Mouse (Mus musculus): Measurements from ENCODE around the gene Zfp36l1. TPM values are rescaled to one million over a fixed set of nuclear protein-coding genes. Genes with fewer than 3 reads are reported as not detected.

Zfp36l1 gene
- total RNA-seq (2021), result 10 to 100 TPM; 32.1 to 39.1 TPM

DNA sequence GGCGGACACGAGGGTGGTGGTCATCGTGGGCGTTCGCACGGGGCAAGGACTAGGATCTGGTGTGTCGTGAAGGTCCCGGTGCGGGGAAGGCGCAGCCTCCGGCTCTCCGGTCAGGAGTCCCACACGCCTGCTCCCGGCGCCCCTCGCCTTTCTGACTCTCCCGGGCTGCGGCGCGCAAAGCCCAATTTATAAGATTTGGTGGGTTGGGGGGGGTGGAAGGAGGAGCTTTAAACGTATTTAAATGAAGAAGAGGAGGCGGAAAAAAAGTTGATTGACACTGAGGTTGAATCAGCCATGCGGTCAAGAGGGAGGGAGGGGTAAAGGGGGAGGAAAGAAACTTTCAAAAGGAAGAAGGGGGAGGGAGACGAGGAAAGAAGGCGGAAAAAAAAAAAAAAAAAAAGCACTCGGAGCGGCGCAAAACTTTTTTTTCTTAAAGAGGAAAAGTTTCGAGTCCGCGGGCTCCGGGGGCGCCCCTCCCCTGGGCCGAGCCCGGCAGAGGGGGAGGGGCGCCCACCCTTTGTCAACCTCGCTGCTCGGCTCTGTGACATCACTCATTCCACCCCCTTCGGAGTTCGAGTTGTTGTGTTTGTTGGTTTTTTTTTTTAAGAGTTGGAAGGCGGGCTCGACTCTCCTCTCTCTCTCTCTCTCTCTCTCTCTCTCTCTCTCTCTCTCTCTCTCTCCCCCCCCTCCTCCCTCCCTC is at the start of gene Zfp36l1:
Zfp36l1 (minus strand) TSS at position 162 of the 700 bp plus-strand sequence.
- DNase-seq, result peak; percentile 64 to 73

DNA sequence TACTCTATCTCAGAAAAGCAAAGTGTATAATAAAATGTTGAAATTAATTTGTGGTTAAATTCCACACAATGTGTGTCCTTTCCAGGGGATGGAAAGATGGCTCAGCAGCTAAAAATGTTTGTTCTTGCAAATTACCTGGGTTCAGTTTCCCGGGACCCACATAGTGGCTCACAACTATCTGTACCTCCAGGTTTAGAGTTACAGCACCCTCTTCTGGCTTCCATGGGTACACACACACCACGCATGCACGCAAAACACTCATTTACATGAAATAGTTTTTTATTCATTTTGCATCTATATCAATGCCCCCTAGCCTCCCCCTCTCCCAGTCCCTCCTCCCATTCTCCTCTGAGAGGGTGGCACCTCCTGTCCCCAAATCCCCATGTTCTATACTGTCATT is 49.6 kb upstream of the Zfp36l1 start:
- DNase-seq, result no peak

DNA sequence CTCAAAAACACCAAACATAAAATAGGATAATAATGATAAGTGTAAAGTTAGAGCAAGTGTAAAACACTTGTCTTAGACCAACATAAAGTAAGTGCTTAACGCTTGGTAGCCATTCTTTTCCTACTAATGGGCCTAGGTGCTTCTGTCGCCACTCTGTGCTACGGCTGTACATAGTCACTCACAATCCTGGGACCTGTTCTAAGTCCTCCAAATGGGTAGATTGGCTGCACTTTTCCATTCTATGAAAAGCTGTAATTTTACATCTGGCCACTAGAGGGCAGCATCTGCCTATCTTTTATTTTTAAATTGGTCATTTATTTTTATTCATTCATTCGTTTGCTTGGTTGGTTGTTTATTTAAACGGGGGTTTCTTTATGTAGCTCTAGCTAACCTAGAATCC is 44.9 kb upstream of the Zfp36l1 start:
- no peak for DNase-seq

DNA sequence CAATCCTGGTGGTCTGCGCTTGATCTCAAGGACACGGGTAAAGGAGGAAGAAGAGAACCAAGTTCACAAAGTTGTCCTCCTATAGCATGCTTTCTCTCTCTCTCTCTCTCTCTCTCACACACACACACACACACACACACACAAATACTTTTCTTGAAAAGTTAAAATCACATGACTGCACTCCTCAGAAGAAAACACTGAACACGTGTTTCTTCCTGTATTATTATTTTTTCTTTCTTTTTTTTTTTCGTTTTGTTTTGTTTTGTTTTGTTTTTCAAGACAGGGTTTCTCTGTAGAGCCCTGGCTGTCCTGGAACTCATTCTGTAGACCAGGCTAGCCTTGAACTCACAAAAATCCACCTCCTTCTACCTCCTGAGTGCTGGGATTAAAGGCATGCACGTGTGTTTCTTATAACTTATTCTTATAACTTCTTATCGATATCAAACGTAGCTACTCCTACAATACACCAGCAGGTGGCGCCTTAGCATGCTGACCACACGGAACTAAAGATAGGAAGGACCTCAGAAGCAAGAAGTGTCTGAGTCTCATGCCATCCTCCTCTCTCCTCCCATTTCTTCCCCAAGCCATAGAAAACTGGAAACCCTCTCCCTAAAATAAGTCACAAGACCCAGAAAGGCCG is 41.0 kb upstream of the Zfp36l1 start:
- no peak for DNase-seq

DNA sequence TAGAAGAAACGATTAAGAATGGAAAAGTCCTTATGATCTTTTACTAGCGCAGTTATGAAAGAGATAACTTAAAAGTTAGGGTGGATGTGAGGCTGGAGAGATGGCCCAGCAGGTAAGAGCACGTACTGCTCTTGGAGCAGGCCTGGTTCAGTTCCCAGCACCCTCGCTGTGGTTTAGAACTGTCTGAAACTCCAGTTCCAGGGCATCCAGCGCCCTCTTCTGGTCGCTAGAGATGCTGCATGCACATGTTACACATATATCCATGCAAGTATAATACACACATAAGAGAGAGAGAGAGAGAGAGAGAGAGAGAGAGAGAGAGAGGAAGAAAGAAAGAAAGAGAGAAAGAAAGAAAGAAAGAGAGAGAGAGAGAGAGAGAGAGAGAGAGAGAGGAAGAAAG is 40.3 kb upstream of the Zfp36l1 start:
- DNase-seq, result no peak

DNA sequence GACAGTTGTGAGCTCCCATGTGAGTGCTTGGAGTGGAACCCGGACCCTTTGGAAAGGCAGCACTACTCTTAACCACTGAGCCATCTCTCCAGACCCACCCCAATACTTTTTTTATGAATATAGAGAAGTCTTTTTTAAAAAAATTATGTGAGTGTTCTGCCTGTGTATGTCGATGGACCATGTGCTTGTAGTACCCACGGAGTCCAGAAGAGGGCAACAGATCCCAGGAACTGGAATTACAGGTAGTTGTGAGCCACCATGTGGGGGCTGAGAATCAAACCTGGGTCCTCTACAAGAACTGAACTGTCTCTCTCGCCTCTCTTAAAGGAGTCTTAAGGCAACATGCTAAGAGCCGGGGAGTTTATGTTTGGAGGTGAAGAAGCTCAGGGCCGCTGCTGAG is 39.0 kb upstream of the Zfp36l1 start:
- no peak for DNase-seq

DNA sequence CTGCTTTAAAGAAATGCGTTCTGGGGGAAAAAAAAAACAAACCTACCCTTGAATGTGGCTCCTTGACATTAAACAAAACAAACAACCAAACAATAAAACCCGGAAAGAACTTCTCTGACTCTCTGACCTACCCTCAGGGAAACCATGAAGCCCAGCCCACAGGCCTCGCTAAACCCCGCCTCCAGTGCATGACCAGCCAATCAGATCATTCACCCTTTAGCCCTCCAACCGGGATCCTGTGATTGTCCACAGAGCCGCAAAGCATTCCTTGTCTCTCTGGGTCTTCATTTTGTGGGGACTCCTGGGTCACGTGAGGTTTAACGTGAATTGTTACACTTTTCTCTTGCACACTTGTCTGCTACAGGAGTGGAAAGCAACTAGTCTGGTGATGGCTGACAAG is 37.8 kb upstream of the Zfp36l1 start:
- DNase-seq, result no peak

DNA sequence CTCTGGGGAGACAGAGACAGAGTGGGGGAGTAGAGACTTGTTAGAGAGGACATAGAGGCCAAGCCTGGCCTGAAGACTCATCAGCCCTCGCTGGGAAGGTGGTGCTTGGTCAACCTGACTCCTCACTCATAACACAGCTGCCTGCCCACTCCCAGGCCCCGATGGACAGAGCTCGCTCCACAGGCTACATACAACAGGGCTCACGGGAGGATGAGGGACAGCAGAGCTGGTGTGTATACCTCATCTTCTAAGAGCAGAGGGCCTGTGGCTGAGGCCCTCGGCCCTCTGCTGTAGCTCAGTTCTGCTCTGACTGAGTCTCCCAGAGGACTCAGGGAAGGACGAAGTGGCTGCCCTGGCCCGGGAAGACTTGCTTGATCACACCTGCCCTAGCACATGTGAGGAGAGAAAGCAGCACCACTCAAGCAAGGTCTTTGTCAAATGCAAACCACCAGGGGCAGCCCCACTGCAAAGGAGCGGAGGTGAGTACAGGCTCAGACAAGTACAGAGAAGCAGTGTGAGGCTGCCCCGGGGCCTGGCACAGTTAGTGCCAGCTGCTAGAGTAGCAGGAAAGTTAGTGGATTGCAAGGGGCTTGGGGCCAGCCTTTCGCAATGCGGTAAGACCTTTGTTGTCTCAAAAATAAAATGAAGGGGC is 34.9 kb upstream of the Zfp36l1 start:
- DNase-seq, result no peak

DNA sequence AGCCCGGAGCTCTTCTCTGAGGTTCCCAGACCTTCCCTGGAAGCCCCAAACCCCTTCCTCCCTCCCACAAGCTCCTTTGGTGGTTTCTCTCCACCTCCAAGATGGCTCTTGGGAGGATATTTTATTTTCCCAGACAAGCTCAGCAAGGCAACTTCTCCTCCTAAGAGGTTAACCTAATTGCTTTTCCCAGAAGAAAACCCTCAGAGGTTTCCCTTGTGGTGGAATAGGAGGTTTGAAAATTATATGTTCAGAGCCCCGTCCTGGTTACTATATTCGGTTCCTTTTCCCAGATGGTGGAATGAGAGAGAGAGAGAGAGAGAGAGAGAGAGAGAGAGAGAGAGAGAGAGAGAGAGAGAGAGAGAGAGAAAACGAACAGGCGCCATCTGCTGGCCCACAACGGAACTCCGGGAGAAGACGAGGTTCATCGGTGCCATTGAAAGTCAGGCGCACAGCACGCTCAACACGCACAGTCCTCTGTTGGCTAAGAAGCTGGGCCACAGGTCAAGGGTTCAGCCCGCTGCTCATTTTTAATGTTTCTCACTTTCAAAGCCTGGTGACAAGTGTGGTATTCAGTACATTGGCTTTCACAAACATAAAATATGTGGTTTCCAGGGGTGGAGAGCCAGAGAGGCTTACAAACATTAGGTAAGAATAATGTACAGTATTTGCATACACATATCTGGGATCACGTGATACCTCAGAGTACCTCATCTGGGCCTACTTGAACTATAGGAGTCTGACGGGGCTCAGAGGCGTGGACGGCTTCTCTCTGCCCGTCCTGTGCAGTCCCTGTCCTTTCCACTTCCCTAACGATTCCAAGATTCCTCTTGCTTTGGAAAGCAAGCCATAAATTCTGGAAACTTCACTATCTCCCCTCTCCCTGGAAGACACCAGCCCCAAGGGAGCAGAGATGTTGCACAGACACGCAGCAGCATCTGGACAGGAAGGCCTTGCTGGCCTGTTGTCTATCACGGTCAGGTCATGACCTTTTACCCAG is 33.7 kb upstream of the Zfp36l1 start:
- peak in 1 of 2 experiments; percentile 47 for DNase-seq

DNA sequence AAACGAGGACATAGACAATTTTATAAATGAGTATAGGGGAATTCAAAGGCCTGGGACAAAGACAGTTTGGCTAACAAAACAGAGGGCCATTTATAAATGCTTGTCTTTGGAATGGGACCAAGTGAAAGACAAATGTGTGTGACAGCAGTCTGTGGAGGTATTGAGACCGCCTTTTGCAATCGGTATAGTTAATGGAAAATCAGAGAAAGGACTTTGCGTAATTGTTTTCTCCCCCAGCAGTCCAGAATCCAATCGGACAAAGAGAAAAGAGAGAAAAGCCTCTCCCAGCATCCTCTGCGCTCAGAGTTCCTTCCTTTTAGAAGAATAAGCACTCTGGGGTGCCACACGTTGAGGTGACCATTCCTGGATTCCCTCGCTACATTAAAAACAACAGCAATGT is 32.6 kb upstream of the Zfp36l1 start:
- no peak for DNase-seq

DNA sequence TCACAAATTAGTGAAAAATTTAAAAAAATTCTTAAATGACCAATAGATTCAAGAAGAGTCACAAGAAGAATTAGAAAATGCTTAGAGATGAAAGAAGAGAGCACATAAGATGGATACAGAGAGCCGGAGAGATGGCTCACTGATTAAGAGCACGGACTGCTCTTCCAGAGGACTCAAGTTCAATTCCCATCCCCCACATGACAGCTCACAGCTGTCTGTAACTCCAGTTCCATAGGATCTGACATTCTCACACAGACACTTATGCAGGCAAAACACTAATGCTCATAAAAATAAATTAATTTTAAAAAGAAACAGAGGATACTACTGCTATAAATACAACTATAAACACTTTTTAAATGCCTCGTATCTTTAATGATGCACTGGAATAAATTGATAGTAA is 32.0 kb upstream of the Zfp36l1 start:
- DNase-seq, result no peak

DNA sequence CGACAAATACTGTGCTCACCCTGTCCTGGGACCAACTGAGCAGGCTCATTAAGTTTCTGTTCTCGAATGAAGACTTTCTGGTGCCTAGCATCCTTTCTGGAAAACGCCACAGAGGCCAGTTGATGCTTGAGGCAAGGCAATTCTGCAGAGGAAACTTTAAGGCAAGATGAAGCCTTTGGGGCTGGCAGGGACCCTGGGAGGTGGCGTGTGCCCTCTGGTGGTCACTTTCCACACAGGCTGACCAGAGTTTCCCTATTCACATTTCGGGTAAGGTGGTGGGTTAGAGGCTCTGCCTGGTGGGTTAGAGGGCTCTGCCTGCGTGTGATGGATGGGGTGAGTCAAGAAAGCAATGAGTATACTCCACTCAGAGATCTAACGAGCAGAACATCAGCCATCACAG is 28.7 kb upstream of the Zfp36l1 start:
- DNase-seq, result peak in 1 of 2 experiments; percentile 41

DNA sequence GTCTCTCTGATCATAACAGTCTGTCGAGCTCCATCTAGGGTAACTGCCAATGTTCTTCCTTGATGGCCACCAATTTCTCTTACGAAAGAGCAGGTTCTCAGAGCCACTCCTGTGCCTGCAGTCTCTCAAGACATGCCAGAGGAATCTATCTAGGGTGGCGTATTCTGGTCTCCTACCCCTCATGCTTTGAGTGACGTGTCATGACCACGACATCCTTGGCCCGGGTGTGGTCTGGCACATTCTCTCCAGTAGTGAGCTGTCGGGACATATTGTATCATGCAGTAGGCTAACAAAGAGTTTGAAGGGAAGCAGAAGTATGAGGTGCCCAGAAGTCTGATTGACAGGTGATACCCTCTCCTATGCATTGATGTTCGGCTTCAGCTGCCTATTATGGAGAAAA is 28.2 kb upstream of the Zfp36l1 start:
- no peak for DNase-seq

DNA sequence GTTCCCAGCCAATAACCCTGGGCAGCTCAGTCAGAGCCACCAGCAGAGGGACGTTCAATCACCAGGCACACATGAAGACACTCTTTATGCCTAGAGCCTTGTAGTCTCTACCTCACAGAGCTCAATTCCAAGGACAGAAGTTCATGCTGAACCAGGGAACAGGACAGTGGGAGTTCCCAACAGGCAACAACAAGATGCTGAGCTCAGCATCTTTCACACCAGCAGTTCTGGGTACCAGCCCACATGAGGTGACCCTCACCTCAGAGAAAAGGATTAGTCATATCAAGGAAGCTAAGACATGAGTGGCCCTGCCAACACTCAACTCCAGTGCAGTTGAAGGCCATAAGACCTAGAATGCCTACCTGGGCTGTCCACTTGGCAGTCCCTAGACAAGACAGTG is 24.9 kb upstream of the Zfp36l1 start:
- no peak for DNase-seq

DNA sequence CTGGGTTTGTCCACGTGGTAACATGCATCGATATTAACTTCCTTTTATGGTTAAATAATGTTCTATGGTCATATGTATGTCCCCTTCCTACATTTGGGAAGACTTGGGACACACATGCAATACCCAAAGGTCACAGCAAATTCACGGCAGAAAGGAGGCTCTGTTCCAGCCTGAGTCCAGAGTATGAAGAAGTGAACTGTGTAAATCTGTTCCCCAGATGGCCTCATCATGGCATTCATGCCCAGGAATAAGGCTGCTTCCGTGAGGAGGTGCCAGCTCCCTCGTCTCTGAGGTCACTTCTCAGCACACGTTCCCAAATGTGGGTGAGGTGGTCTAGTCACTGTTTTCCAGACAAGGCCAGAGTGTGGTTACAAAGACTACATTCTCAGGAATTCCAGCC is 24.4 kb upstream of the Zfp36l1 start:
- no peak for DNase-seq

DNA sequence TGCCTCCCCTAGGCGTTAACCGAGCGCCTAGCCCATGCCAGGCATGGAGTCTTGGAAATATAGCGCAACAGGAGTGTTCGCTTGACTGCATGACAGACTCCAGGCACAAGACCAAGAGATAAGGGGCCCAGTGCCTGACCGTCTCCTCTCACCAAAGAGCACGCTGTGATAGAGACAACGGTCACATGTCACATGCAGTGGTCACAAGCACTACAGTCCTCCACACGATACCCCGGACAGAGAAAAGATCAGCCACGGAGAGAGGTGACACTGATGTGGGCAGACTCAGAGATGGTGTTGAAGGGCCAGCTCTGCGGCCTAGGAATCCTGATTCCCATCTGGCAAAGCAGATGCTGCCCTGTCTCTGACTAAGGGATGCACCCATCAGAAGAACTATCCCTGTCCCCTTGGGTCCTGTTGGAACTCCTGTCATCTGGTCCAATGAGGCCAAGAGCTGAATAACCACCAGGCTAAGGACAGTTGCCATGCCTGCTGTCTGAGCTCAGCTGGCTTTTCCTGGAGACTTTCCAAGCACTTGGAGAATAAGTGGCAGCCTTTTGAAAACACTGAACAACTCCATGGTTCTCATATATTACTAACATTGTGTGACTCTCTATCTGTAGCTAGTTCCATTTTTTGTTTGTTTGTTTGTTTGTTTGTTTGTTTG is 23.6 kb upstream of the Zfp36l1 start:
- DNase-seq, result no peak

DNA sequence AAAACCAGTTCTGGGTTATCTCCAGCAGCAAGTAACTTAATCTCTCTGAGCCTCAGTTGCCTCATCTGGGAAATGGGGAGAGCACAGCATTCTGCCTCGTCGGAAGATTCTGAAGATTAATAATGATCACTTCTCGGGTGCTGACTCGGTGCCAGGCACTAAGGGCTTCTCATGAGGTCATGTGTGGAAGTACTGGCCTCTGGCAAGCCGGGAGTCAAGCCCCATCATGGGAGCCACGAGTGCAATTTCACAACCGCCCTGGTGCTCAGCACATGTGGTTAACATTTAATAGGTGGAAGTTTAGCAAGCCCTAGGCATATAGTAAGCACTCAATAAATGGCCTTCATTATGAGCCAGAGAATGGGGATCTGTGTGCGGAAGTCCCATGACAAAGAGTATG is 22.4 kb upstream of the Zfp36l1 start:
- no peak for DNase-seq

DNA sequence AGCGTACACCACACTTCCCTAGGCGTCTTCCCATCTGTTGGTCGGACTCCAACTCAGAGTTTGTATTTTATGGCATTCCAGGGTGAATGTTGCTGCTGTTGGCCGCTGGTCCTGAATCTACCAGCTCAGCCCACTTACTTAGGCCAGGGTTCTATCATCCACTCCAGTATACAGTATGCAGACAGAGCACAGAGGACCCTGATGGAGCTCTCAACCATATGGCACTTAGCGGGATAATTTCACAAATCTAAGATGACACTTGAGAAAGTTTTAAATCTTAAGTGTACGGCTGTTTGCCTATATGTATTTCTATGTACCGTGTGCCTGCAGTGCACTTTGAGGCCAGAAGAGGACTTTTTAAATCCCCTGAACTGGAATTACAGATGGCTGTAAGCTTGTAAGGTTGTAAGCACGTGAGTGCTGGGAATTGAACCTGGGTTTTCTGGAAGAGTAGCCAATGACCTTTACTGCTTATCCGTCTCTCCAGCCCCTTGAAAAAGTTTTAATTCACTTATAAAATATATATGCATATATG is 20.3 kb upstream of the Zfp36l1 start:
- no peak for DNase-seq

DNA sequence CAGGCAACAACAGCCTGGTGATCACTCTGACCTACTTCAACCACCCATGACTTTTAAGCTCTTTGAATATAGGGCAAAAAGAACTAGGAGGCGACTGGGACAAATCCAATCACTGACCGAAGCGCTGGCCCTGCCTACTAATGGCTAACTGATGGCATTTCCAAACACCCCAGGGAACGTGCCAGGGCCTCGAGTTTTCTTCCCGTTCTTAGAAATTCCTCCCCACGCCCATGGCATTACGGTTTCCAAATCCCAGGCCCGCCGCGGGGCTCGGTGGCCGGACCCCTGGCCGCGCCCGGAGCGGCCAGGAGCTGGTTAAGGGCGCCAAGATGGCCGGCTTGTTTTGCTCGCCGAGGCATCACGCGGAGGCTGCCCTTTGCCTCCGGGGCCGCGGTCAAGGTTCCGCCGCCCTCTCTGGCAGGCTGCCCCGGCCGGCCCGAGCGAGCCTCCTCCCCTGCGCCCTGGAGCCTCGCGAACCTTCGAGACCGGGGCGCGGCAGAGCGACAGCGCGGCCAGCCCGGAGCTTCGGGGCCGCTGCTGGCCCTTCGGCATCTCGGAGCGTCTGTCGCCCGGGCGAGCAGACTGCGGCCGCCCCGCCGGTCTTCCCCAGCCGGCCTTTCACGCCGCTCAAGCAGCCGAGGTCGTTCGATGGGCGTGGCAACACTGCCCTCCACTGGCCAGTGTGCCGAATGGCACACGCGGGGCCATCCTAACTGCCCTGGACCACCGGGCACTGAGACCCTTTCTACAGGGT is 19.6 kb upstream of the Zfp36l1 start:
- DNase-seq, result peak; percentile 75 to 76

DNA sequence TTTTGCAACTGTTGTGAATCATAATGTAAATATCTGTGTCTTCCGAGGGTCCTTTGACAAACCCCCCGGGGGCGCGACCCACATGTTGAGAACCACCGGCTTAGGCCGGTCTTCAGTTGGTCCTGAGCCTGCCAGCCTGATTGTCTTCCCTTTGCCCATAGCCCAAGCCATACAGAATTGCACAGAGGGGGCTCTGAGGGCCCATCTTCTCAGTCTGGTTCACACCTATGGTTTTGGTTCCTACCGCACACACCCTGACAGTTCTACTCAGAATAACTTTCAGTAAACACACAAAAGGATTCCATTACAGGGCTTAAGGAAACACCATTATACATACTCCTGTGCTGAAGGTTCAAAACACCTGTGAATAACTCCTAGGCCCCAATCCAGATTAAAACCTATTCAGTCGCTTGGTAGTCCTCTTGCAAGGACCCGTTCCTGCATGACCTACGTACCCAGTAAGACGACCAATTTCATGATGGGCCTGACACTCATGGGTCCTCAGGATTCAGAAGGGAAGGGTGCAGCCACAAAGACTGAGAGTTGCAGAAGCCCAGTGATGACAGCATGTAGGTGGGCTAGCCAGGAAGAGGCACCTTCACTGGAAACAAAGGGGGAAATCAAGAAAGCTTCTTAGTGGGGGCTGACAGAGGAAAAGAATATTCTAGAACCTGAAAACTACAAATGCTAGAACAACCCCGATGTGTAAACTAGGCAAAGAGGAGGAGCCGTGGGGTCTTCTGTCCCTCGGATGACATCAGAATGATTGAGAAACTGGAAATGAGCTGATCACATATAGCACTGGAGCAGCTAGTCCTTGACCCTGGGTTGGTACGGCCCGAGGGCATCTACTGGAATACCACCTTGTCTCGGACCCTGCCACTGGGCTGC is 18.8 kb upstream of the Zfp36l1 start:
- DNase-seq, result no peak

Data from layer of hippocampus, postnatal 36 days (tissue).